Mouse (Mus musculus) CH12.LX (cell line): ENCODE results near the gene Ssbp3. TPM values are rescaled to one million over a fixed set of nuclear protein-coding genes. Genes with fewer than 3 reads are reported as not detected.
A peak's percentile ranks its signal among the peaks of the same experiment; 100 is the strongest.

Experiments used
- DNase-seq: peaks from one replicate; pipeline ENCODE4 v3.0.0-alpha.2; 2013; ENCODE audit errors: extremely low read depth
- H3K27ac ChIP-seq: 2 replicates; pipeline ENCODE4 v1.5.1; 2012; ENCODE audit warnings: low read depth, mild to moderate bottlenecking, control low read depth, moderate library complexity; ENCODE audit not compliant: insufficient read depth
- H3K27me3 ChIP-seq: replicated peaks from 2 replicates; pipeline ENCODE3; 2012; ENCODE audit warnings: inconsistent platforms
- H3K36me3 ChIP-seq, 2 experiments: replicated peaks in 1 of 2; 2 replicates each; pipeline versions ENCODE3 to v1.6.1; 2012; ENCODE audit warnings: inconsistent platforms in 1 of 2, low read length in 1 of 2, mild to moderate bottlenecking in 1 of 2, mixed read lengths in 1 of 2, moderate library complexity in 1 of 2; ENCODE audit not compliant: control insufficient read depth in 1 of 2, insufficient read depth in 1 of 2
- H3K4me1 ChIP-seq, 2 experiments: 2 replicates each; pipeline ENCODE4 v1.6.1; 2012; ENCODE audit warnings: inconsistent platforms in 1 of 2, moderate library complexity in 1 of 2; ENCODE audit not compliant: insufficient read depth in 2 of 2, control insufficient read depth in 1 of 2
- H3K4me2 ChIP-seq: 2 replicates; pipeline ENCODE4 v1.6.1; 2012; ENCODE audit warnings: low read depth, mild to moderate bottlenecking, control low read depth; ENCODE audit not compliant: poor library complexity, insufficient read depth, severe bottlenecking
- H3K4me3 ChIP-seq, 3 experiments: fragments of 150-350 bp in 1 of 3; sonication (generic) in 1 of 3; replicated peaks in 1 of 3; 2 replicates each; pipeline versions ENCODE3 to v1.5.1; 2011 to 2012; ENCODE audit warnings: low read depth in 2 of 3, low read length in 2 of 3, mild to moderate bottlenecking in 2 of 3, moderate library complexity in 2 of 3, control low read depth in 1 of 3, improper control_type of control experiment in 1 of 3, inconsistent platforms in 1 of 3, mixed read lengths in 1 of 3; ENCODE audit not compliant: poor library complexity in 1 of 3
- H3K79me2 ChIP-seq: replicated peaks from 2 replicates; pipeline ENCODE4 v1.6.1; 2012; ENCODE audit warnings: mild to moderate bottlenecking, moderate library complexity; ENCODE audit not compliant: control insufficient read depth, poor library complexity, insufficient read depth, severe bottlenecking; ENCODE audit errors: extremely low read depth
- H3K9ac ChIP-seq: 2 replicates; pipeline ENCODE4 v1.6.1; 2012; ENCODE audit warnings: low read depth, mild to moderate bottlenecking, control low read depth, moderate library complexity; ENCODE audit not compliant: insufficient read depth
- H3K9me3 ChIP-seq: replicated peaks from 2 replicates; pipeline ENCODE3; 2012; ENCODE audit warnings: low read length, inconsistent platforms, mixed read lengths
- CHD1 ChIP-seq: IDR thresholded peaks from 2 replicates; pipeline ENCODE4 v1.6.1; 2012; ENCODE audit warnings: low read depth, low read length, improper control_type of control experiment, inconsistent platforms
- E2F4 ChIP-seq: IDR thresholded peaks from 2 replicates; pipeline ENCODE4 v1.6.1; 2011; ENCODE audit warnings: low read depth, low read length, improper control_type of control experiment; ENCODE audit not compliant: insufficient replicate concordance
- ELF1 ChIP-seq: IDR thresholded peaks from 2 replicates; pipeline ENCODE4 v1.6.1; 2014; ENCODE audit warnings: low read depth, mild to moderate bottlenecking, inconsistent platforms, low read length, improper control_type of control experiment
- EP300 ChIP-seq: IDR thresholded peaks from 2 replicates; pipeline ENCODE4 v1.6.1; 2011; ENCODE audit warnings: low read length, improper control_type of control experiment
- GABPA ChIP-seq: IDR thresholded peaks from 2 replicates; pipeline ENCODE4 v1.6.1; 2012; ENCODE audit warnings: low read depth, low read length, improper control_type of control experiment, inconsistent platforms; ENCODE audit not compliant: insufficient replicate concordance
- HCFC1 ChIP-seq: IDR thresholded peaks from 2 replicates; pipeline ENCODE4 v1.6.1; 2012; ENCODE audit warnings: low read depth, mild to moderate bottlenecking, inconsistent platforms, low read length, improper control_type of control experiment
- IRF4 ChIP-seq: IDR thresholded peaks from 2 replicates; pipeline ENCODE4 v1.6.1; 2014; ENCODE audit warnings: low read depth, mild to moderate bottlenecking, inconsistent platforms, low read length, improper control_type of control experiment
- MAFK ChIP-seq: IDR thresholded peaks from 2 replicates; pipeline ENCODE4 v1.6.1; 2011; ENCODE audit warnings: low read length, improper control_type of control experiment; ENCODE audit not compliant: insufficient replicate concordance
- MAX ChIP-seq: IDR thresholded peaks from 2 replicates; pipeline ENCODE4 v1.6.1; 2011; ENCODE audit warnings: low read length, improper control_type of control experiment
- MEF2A ChIP-seq: IDR thresholded peaks from 2 replicates; pipeline ENCODE4 v1.6.1; 2014; ENCODE audit warnings: low read depth, mild to moderate bottlenecking, inconsistent platforms, low read length, improper control_type of control experiment, borderline replicate concordance
- MXI1 ChIP-seq: IDR thresholded peaks from 2 replicates; pipeline ENCODE4 v1.6.1; 2011; ENCODE audit warnings: mild to moderate bottlenecking, low read depth, low read length, improper control_type of control experiment
- MYC ChIP-seq: IDR thresholded peaks from 2 replicates; pipeline ENCODE4 v1.6.1; 2011; ENCODE audit warnings: low read depth, mild to moderate bottlenecking, improper control_type of control experiment, low read length
- NELFE ChIP-seq: IDR thresholded peaks from 2 replicates; pipeline ENCODE4 v1.6.1; 2011; ENCODE audit warnings: low read depth, low read length, improper control_type of control experiment
- NRF1 ChIP-seq: IDR thresholded peaks from 2 replicates; pipeline ENCODE4 v1.6.1; 2014; ENCODE audit warnings: low read depth, mild to moderate bottlenecking, inconsistent platforms, low read length, improper control_type of control experiment, moderate library complexity
- PAX5 ChIP-seq: IDR thresholded peaks from 2 replicates; pipeline ENCODE4 v1.6.1; 2012; ENCODE audit warnings: low read length, inconsistent platforms, mixed read lengths
- SIN3A ChIP-seq: IDR thresholded peaks from 2 replicates; pipeline ENCODE4 v1.6.1; 2012; ENCODE audit warnings: low read length, improper control_type of control experiment, inconsistent platforms
- TBP ChIP-seq: conservative IDR thresholded peaks from 2 replicates; pipeline ENCODE4 v1.6.1; 2011; ENCODE audit warnings: low read depth, low read length, improper control_type of control experiment
- TCF12 ChIP-seq: IDR thresholded peaks from 2 replicates; pipeline ENCODE4 v1.6.1; 2014; ENCODE audit warnings: low read depth, mild to moderate bottlenecking, inconsistent platforms, low read length, improper control_type of control experiment
- USF2 ChIP-seq: conservative IDR thresholded peaks from 2 replicates; pipeline ENCODE4 v1.6.1; 2011; ENCODE audit warnings: low read depth, low read length, improper control_type of control experiment
- ZC3H11A ChIP-seq: IDR thresholded peaks from 2 replicates; pipeline ENCODE4 v1.6.1; 2012; ENCODE audit warnings: low read depth, mild to moderate bottlenecking, inconsistent platforms, low read length, improper control_type of control experiment
- ZKSCAN1 ChIP-seq: IDR thresholded peaks from 2 replicates; pipeline ENCODE4 v1.6.1; 2012; ENCODE audit warnings: low read depth, inconsistent platforms, low read length, improper control_type of control experiment, borderline replicate concordance
- ZNF384 ChIP-seq: IDR thresholded peaks from 2 replicates; pipeline ENCODE4 v1.6.1; 2012; ENCODE audit warnings: low read depth, low read length, improper control_type of control experiment, inconsistent platforms
- dilution Hi-C: fragments of 300-500 bp; cut with MboI; formaldehyde crosslinking; loops from 2 replicates; pipeline ENCODE4 v1.14.3; 2020; ENCODE audit warnings: low sequenced_read_pairs; ENCODE audit not compliant: extremely low pct_unique_long_range_greater_than_20kb, extremely low pct_ligation_motif_present
- in situ Hi-C: fragments of 300-500 bp; cut with MboI; formaldehyde crosslinking; loops from 3 replicates; pipeline ENCODE4 v1.14.3; 2019; ENCODE audit warnings: low sequenced_read_pairs, low pct_ligation_motif_present, low pct_unique_long_range_greater_than_20kb, mixed read lengths
- polyA plus RNA-seq: library from polyadenylated mRNA; unstranded; fragments of >175 nt; gene quantifications from 2 replicates; pipeline ENCODE4 v1.2.1, GENCODE M21; 2012; ENCODE audit warnings: low read depth; ENCODE audit not compliant: insufficient read length
- total RNA-seq, 2 experiments: library from RNA; depleted of rRNA; stranded (reverse); fragments of 300-350 nt in 1 of 2; fragments of >200 nt in 1 of 2; gene quantifications; 2 replicates each; pipeline ENCODE4 v1.2.3; 2012 to 2014

The Ssbp3 gene
- total and polyA plus RNA-seq, 3 experiments, result 32.4 to 129 (median 76.5) TPM

GRCm38 (mm10) chr4:107061560-107061959, 151.1 kb downstream of the Ssbp3 start:
- Histone ChIP-seq H3K4me1 (peaks cover 4 to 26% of the 10 kb centered on the region in 2 experiments), H3K36me3 (peaks cover 71 to 80% of the 10 kb centered on the region in 2 experiments), H3K27me3 (no peaks in the 10 kb centered on the region), H3K27ac (no peak overlapping the region), H3K4me3 (no peak overlapping the region), H3K79me2 (peaks cover 10% of the 10 kb centered on the region)
- no peak for DNase-seq
- in situ Hi-C loops, result no loop called here
- TF ChIP-seq ZNF384 (0 out of 2 replicates have a peak, but pooled peaks have one; percentile 8), ZKSCAN1 (no peak), ELF1 (no peak)
- TF ChIP-seq, all 38 proteins: peak for 1
- Histone ChIP-seq H3K9ac (no peak overlapping the region), H3K9me3 (no peaks in the 10 kb centered on the region), H3K4me2 (no peak overlapping the region)
- dilution Hi-C loops, result no loop called here

DNA sequence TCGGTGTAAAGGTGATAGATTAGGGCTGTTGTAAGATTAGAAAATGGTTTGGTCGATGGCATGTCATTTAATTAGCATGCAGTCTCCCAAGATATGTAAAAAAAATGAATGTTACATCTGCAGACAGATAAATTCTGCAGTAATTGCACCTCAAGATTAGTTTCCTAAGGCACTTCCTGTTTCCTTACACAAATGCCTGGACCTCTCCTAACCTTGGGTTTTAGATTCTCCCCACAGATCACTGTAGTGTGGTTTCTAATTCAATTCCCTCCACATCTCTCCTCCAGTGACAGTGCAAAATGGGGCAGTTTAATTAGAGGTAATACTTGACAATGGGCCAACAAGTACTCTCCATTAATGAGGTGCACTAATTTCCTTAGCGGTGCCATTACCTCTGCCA, 152.7 kb downstream of the Ssbp3 start:
- DNase-seq, result no peak

DNA sequence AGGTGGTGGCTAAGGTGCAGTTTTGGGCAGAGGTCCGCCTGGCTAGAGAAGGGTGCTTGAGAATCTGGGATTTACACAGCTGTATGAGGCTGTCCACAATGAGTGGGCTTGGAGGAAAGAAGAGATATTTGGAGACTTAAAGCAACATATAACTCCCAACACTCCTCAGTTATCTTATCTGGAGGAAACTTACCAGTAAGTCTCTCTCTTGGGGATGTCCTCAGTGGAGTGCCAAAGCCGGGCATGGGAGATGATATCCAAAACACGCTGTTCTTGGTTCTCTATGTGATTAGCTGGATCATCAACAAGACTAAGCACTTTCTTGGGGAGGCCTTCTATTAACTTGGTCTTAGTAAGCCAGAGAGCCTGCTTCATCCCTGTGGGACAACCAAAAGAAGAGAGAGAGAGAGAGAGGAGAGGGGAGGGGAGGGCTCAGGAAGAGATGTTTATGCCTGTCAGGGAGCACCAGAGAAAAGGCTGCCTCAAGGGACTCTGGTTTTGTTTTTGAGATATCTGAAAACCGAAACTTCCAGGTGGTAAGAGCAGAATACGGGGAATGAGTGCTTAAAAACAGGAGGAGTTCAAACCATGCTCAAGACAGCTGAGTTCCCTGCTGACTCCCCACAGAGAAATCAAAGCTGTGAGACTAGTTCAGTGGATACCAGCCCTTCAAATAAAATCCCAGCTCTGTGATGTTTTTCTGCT, 154.0 kb downstream of the Ssbp3 start:
- Histone ChIP-seq H3K27me3 (no peaks in the 10 kb centered on the region), H3K27ac (no peak overlapping the region), H3K4me1 (peaks cover 10 to 36% of the 10 kb centered on the region in 2 experiments), H3K9ac (no peak overlapping the region; the same call in 1 of the 2 replicates), H3K36me3 (peaks cover 43 to 52% of the 10 kb centered on the region in 2 experiments), H3K9me3 (no peaks in the 10 kb centered on the region), H3K4me3 (no peak overlapping the region), H3K79me2 (peaks cover 10% of the 10 kb centered on the region), H3K4me2 (peak overlapping the region; percentile 31; the same call in 1 of the 2 replicates)
- dilution Hi-C loops (no loop called here), in situ Hi-C loops (no loop called here)
- TF ChIP-seq HCFC1 (no peak), TCF12 (no peak), MAFK (no peak), SIN3A (0 out of 2 replicates have a peak, but pooled peaks have one; percentile 37), EP300 (peak; percentile 59; the same call in 1 of the 2 replicates), PAX5 (no peak), ELF1 (no peak), USF2 (no peak), GABPA (no peak), IRF4 (peak; percentile 57; the same call in 1 of the 2 replicates), MXI1 (no peak), TBP (no peak), E2F4 (no peak), NELFE (no peak), NRF1 (no peak), MYC (no peak)
- no peak for DNase-seq

More for the DNA sequence above, 152.7 kb downstream of the Ssbp3 start:
- no peaks in the 10 kb centered on the region for H3K9me3 ChIP-seq
- H3K4me3 ChIP-seq, result no peak overlapping the region
- in situ Hi-C loops, result no loop called here
- H3K36me3 ChIP-seq, result peaks cover 54 to 63% of the 10 kb centered on the region in 2 experiments
- TF ChIP-seq CHD1 (no peak), ZC3H11A (no peak), MEF2A (no peak), HCFC1 (no peak), ZKSCAN1 (no peak), IRF4 (no peak), USF2 (no peak), MAX (no peak), MYC (no peak), NELFE (no peak), TBP (no peak)
- H3K79me2 ChIP-seq, result peaks cover 10% of the 10 kb centered on the region
- no peak overlapping the region for H3K4me2 ChIP-seq
- no peak overlapping the region for H3K27ac ChIP-seq
- H3K27me3 ChIP-seq, result no peaks in the 10 kb centered on the region
- H3K9ac ChIP-seq, result no peak overlapping the region
- H3K4me1 ChIP-seq, result peaks cover 10 to 35% of the 10 kb centered on the region in 2 experiments
- dilution Hi-C loops, result no loop called here
